Mouse (Mus musculus) liver, embryonic 14.5 days (tissue): ENCODE data around the gene Zbtb33.

Source experiments
- CTCF ChIP-seq: IDR thresholded peaks from 2 replicates; pipeline ENCODE4 v1.5.1; 2016; ENCODE audit warnings: antibody characterized with exemption, low read depth, control low read depth
- EP300 ChIP-seq: IDR thresholded peaks from 2 replicates; pipeline ENCODE4 v1.6.1; 2016; ENCODE audit warnings: antibody characterized with exemption, low read depth

DNA sequence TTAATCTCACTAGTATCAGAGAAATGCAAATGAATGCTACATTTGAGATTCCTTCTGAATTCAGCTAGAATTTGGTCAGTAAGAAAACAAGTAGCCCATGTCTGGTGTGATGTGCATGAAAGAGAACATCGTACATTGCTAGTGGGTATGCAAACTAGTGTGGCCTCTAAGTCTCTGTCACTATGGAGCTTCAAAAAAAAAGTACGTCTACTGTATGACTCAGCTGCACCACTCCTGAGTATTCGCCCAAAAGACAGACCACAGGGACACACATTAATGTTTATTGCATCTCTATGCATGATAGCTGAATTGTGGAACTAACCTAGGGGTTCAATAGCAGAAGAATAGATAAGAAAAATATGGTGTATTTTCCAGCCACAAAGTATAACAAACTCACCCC lies 24.3 kb upstream of the Zbtb33 start:
- TF ChIP-seq CTCF (no peak), EP300 (no peak)
